Mouse (Mus musculus) ES-E14 (cell line): ENCODE measurements around the gene Sdhaf2.

Source experiments
- HCFC1 ChIP-seq: IDR thresholded peaks from 2 replicates; pipeline ENCODE4 v1.6.1; 2012; ENCODE audit warnings: low read length, inconsistent platforms, borderline replicate concordance; ENCODE audit not compliant: insufficient read depth
- ZNF384 ChIP-seq: IDR thresholded peaks from 2 replicates; pipeline ENCODE4 v1.6.1; 2012; ENCODE audit warnings: low read depth, low read length, inconsistent platforms

- TF ChIP-seq ZNF384 (no peak), HCFC1 (no peak)
These were observed 25.4 kb downstream of the Sdhaf2 start for GRCm38 (mm10) chr19:10500581-10500980.
